Mouse (Mus musculus): ENCODE data around the gene Gm7233. TPM values are rescaled to one million over a fixed set of nuclear protein-coding genes. Genes with fewer than 3 reads are reported as not detected.
"Not testable (repeated sequence)": the region's sequence is repeated elsewhere in the genome, so short reads cannot be mapped to it uniquely, and the experiment has no call there.

The Gm7233 gene
- under 1 TPM; 0.33 to 0.89 (median 0.48) TPM for total RNA-seq (2022)

- not testable (repeated sequence) for DNase-seq (ENCODE audit: low spot score in 2 of 2)
Measured at GRCm38 (mm10) chr14:43179567-43179966, at the start of gene Gm7233. TSS of gene Gm7233 (plus strand) at chr14:43179867.

- peak in 1 of 2 experiments; percentile 7 for DNase-seq (ENCODE audit: low spot score in 2 of 2)
Measured at GRCm38 (mm10) chr14:43167189-43167588, 12.5 kb upstream of the Gm7233 start.

- DNase-seq (ENCODE audit: low spot score in 2 of 2), result not testable (repeated sequence)
Measured at GRCm38 (mm10) chr14:43167942-43168341, 11.7 kb upstream of the Gm7233 start.

GRCm38 (mm10) chr14:43168573-43169170, 11.0 kb upstream of the Gm7233 start:
- DNase-seq (ENCODE audit: low spot score in 2 of 2), result not testable (repeated sequence)

- not testable (repeated sequence) for DNase-seq (ENCODE audit: low spot score in 2 of 2)
Measured at GRCm38 (mm10) chr14:43235204-43235603, 55.5 kb downstream of the Gm7233 start, which contains the start of gene Gm8122. TSS of gene Gm8122 (minus strand) at chr14:43235304.

Other genes with a start within 250 kb of the Gm7233 start
- not detected for gene Gm8082, start 186.2 kb upstream of the Gm7233 start, total RNA-seq (2022)
- not detected for gene Gm10376, start 164.2 kb upstream of the Gm7233 start, total RNA-seq (2022)
- not detected for gene Gm8094, start 103.2 kb upstream of the Gm7233 start, total RNA-seq (2022)
- under 1 TPM in 3 of 4 experiments, not detected in 1; 0.25 to 0.55 (median 0.46) TPM for gene Gm8104, start 79.3 kb upstream of the Gm7233 start, total RNA-seq (2022)
- not detected for gene Gm8122, start 55.4 kb downstream of the Gm7233 start, total RNA-seq (2022)
- gene Gm8126, start 78.8 kb downstream of the Gm7233 start, total RNA-seq (2022), result under 1 TPM in 3 of 4 experiments, not detected in 1; 0.37 to 0.72 (median 0.43) TPM
- gene Gm9732, start 95.2 kb downstream of the Gm7233 start, total RNA-seq (2022), result under 1 TPM; 0.27 to 0.72 (median 0.53) TPM
- gene Gm8127, start 114.0 kb downstream of the Gm7233 start, total RNA-seq (2022), result not detected
- gene 1700001F09Rik, start 167.9 kb downstream of the Gm7233 start, total RNA-seq (2022), result 1 to 10 TPM in 1 of 4 experiments, under 1 TPM in 1, not detected in 2; 0.67 to 2.9 TPM
- gene Gm8138, start 236.5 kb downstream of the Gm7233 start, total RNA-seq (2022), result not detected